Mouse (Mus musculus): ENCODE data around the gene Mitf. TPM values are rescaled to one million over a fixed set of nuclear protein-coding genes. Genes with fewer than 3 reads are reported as not detected.

The Mitf gene
- polyA plus RNA-seq, 1 experiment from 2014 or later = 1.6 TPM

GRCm38 (mm10) chr6:97866575-97866974 is 59.7 kb downstream of the Mitf start:
- no peaks in the 10 kb centered on the region for H3K36me3 ChIP-seq (ENCODE audit: control insufficient read depth, insufficient read depth, low read length)
- no peaks in the 10 kb centered on the region for H3K4me1 ChIP-seq (ENCODE audit: control insufficient read depth, insufficient read depth, low read depth, low read length)
- H3K27ac ChIP-seq (ENCODE audit: low read depth, low read length) = no peak overlapping the region
- no peak for ATAC-seq
- H3K27me3 ChIP-seq (replicated peaks; ENCODE audit: control insufficient read depth, insufficient read depth, low read length) = no peaks in the 10 kb centered on the region
- no peaks in the 10 kb centered on the region for H3K9me3 ChIP-seq (ENCODE audit: control insufficient read depth, low read length)
- no peak overlapping the region for H3K9ac ChIP-seq (ENCODE audit: low read depth, low read length)
- no peak overlapping the region for H3K4me3 ChIP-seq (ENCODE audit: low read length)
- WGBS = 90% methylated on average over 7 of the region's 7 CpGs
- H3K4me2 ChIP-seq (ENCODE audit: low read length) = no peak overlapping the region

GRCm38 (mm10) chr6:97868005-97868404 is 61.2 kb downstream of the Mitf start:
- no peak overlapping the region for H3K9ac ChIP-seq (ENCODE audit: low read depth, low read length)
- no peaks in the 10 kb centered on the region for H3K27me3 ChIP-seq (replicated peaks; ENCODE audit: control insufficient read depth, insufficient read depth, low read length)
- no peak overlapping the region for H3K27ac ChIP-seq (ENCODE audit: low read depth, low read length)
- no peaks in the 10 kb centered on the region for H3K4me1 ChIP-seq (ENCODE audit: control insufficient read depth, insufficient read depth, low read depth, low read length)
- no peak overlapping the region for H3K4me2 ChIP-seq (ENCODE audit: low read length)
- 69% methylated on average over 1 of the region's 1 CpGs for WGBS
- ATAC-seq = no peak
- no peak overlapping the region for H3K4me3 ChIP-seq (ENCODE audit: low read length)
- no peaks in the 10 kb centered on the region for H3K36me3 ChIP-seq (ENCODE audit: control insufficient read depth, insufficient read depth, low read length)
- H3K9me3 ChIP-seq (ENCODE audit: control insufficient read depth, low read length) = no peaks in the 10 kb centered on the region

- H3K4me2 ChIP-seq (ENCODE audit: low read length) = no peak overlapping the region
- no peak overlapping the region for H3K9ac ChIP-seq (ENCODE audit: low read depth, low read length)
- 78% methylated on average over 4 of the region's 4 CpGs for WGBS
- no peaks in the 10 kb centered on the region for H3K9me3 ChIP-seq (ENCODE audit: control insufficient read depth, low read length)
- no peaks in the 10 kb centered on the region for H3K4me1 ChIP-seq (ENCODE audit: control insufficient read depth, insufficient read depth, low read depth, low read length)
- H3K27me3 ChIP-seq (replicated peaks; ENCODE audit: control insufficient read depth, insufficient read depth, low read length) = no peaks in the 10 kb centered on the region
- no peak overlapping the region for H3K4me3 ChIP-seq (ENCODE audit: low read length)
- no peaks in the 10 kb centered on the region for H3K36me3 ChIP-seq (ENCODE audit: control insufficient read depth, insufficient read depth, low read length)
- no peak overlapping the region for H3K27ac ChIP-seq (ENCODE audit: low read depth, low read length)
- no peak for ATAC-seq
Observed at GRCm38 (mm10) chr6:97869953-97870352, 63.1 kb downstream of the Mitf start.

- Histone ChIP-seq H3K36me3 (ENCODE audit: control insufficient read depth, insufficient read depth, low read length) (no peaks in the 10 kb centered on the region), H3K4me1 (ENCODE audit: control insufficient read depth, insufficient read depth, low read depth, low read length) (no peaks in the 10 kb centered on the region), H3K9ac (ENCODE audit: low read depth, low read length) (no peak overlapping the region), H3K4me2 (ENCODE audit: low read length) (no peak overlapping the region), H3K27ac (ENCODE audit: low read depth, low read length) (no peak overlapping the region), H3K9me3 (ENCODE audit: control insufficient read depth, low read length) (no peaks in the 10 kb centered on the region), H3K27me3 (replicated peaks; ENCODE audit: control insufficient read depth, insufficient read depth, low read length) (no peaks in the 10 kb centered on the region), H3K4me3 (ENCODE audit: low read length) (no peak overlapping the region)
- ATAC-seq = no peak
- 82% methylated on average over 4 of the region's 4 CpGs for WGBS
Observed at GRCm38 (mm10) chr6:97871296-97872030, 64.6 kb downstream of the Mitf start.

- no peak overlapping the region for H3K4me2 ChIP-seq (ENCODE audit: low read length)
- H3K27ac ChIP-seq (ENCODE audit: low read depth, low read length) = no peak overlapping the region
- no peak for ATAC-seq
- no peaks in the 10 kb centered on the region for H3K27me3 ChIP-seq (replicated peaks; ENCODE audit: control insufficient read depth, insufficient read depth, low read length)
- H3K4me1 ChIP-seq (ENCODE audit: control insufficient read depth, insufficient read depth, low read depth, low read length) = no peaks in the 10 kb centered on the region
- 84% methylated on average over 2 of the region's 2 CpGs for WGBS
- no peaks in the 10 kb centered on the region for H3K9me3 ChIP-seq (ENCODE audit: control insufficient read depth, low read length)
- H3K4me3 ChIP-seq (ENCODE audit: low read length) = no peak overlapping the region
- no peaks in the 10 kb centered on the region for H3K36me3 ChIP-seq (ENCODE audit: control insufficient read depth, insufficient read depth, low read length)
- no peak overlapping the region for H3K9ac ChIP-seq (ENCODE audit: low read depth, low read length)
Observed at GRCm38 (mm10) chr6:97873102-97873501, 66.2 kb downstream of the Mitf start.

- H3K4me2 ChIP-seq (ENCODE audit: low read length) = no peak overlapping the region
- no peak for ATAC-seq
Observed at GRCm38 (mm10) chr6:97876990-97877389, 70.1 kb downstream of the Mitf start.

GRCm38 (mm10) chr6:97877492-97877891 is 70.6 kb downstream of the Mitf start:
- Histone ChIP-seq H3K9me3 (ENCODE audit: control insufficient read depth, low read length) (no peaks in the 10 kb centered on the region), H3K36me3 (ENCODE audit: control insufficient read depth, insufficient read depth, low read length) (no peaks in the 10 kb centered on the region), H3K9ac (ENCODE audit: low read depth, low read length) (no peak overlapping the region), H3K27ac (ENCODE audit: low read depth, low read length) (no peak overlapping the region), H3K4me2 (ENCODE audit: low read length) (no peak overlapping the region), H3K4me1 (ENCODE audit: control insufficient read depth, insufficient read depth, low read depth, low read length) (no peaks in the 10 kb centered on the region; the same call in 1 of the 2 replicates), H3K27me3 (replicated peaks; ENCODE audit: control insufficient read depth, insufficient read depth, low read length) (no peaks in the 10 kb centered on the region), H3K4me3 (ENCODE audit: low read length) (no peak overlapping the region)
- 40% methylated on average over 6 of the region's 6 CpGs for WGBS
- no peak for ATAC-seq

More at GRCm38 (mm10) chr6:97876990-97877389, 70.1 kb downstream of the Mitf start:
- Histone ChIP-seq H3K4me1 (ENCODE audit: control insufficient read depth, insufficient read depth, low read depth, low read length) (no peaks in the 10 kb centered on the region; the same call in 1 of the 2 replicates), H3K9ac (ENCODE audit: low read depth, low read length) (no peak overlapping the region), H3K4me3 (ENCODE audit: low read length) (no peak overlapping the region), H3K27ac (ENCODE audit: low read depth, low read length) (no peak overlapping the region), H3K27me3 (replicated peaks; ENCODE audit: control insufficient read depth, insufficient read depth, low read length) (no peaks in the 10 kb centered on the region), H3K9me3 (ENCODE audit: control insufficient read depth, low read length) (no peaks in the 10 kb centered on the region), H3K36me3 (ENCODE audit: control insufficient read depth, insufficient read depth, low read length) (no peaks in the 10 kb centered on the region)
- WGBS = 65% methylated on average over 2 of the region's 2 CpGs

GRCm38 (mm10) chr6:97880363-97880762 is 73.5 kb downstream of the Mitf start:
- no peaks in the 10 kb centered on the region for H3K36me3 ChIP-seq (ENCODE audit: control insufficient read depth, insufficient read depth, low read length)
- no peak for ATAC-seq
- no peaks in the 10 kb centered on the region; the same call in 1 of the 2 replicates for H3K4me1 ChIP-seq (ENCODE audit: control insufficient read depth, insufficient read depth, low read depth, low read length)

GRCm38 (mm10) chr6:97881935-97882334 is 75.1 kb downstream of the Mitf start:
- H3K27me3 ChIP-seq (replicated peaks; ENCODE audit: control insufficient read depth, insufficient read depth, low read length) = no peaks in the 10 kb centered on the region
- 66% methylated on average over 3 of the region's 3 CpGs for WGBS
- no peak overlapping the region for H3K9ac ChIP-seq (ENCODE audit: low read depth, low read length)
- H3K4me3 ChIP-seq (ENCODE audit: low read length) = no peak overlapping the region
- H3K36me3 ChIP-seq (ENCODE audit: control insufficient read depth, insufficient read depth, low read length) = no peaks in the 10 kb centered on the region
- ATAC-seq = no peak
- H3K27ac ChIP-seq (ENCODE audit: low read depth, low read length) = no peak overlapping the region
- H3K4me2 ChIP-seq (ENCODE audit: low read length) = no peak overlapping the region
- no peaks in the 10 kb centered on the region; the same call in 1 of the 2 replicates for H3K4me1 ChIP-seq (ENCODE audit: control insufficient read depth, insufficient read depth, low read depth, low read length)
- no peaks in the 10 kb centered on the region for H3K9me3 ChIP-seq (ENCODE audit: control insufficient read depth, low read length)

More at GRCm38 (mm10) chr6:97880363-97880762, 73.5 kb downstream of the Mitf start:
- Histone ChIP-seq H3K4me2 (ENCODE audit: low read length) (no peak overlapping the region), H3K4me3 (ENCODE audit: low read length) (no peak overlapping the region), H3K27ac (ENCODE audit: low read depth, low read length) (no peak overlapping the region), H3K9ac (ENCODE audit: low read depth, low read length) (no peak overlapping the region), H3K27me3 (replicated peaks; ENCODE audit: control insufficient read depth, insufficient read depth, low read length) (no peaks in the 10 kb centered on the region), H3K9me3 (ENCODE audit: control insufficient read depth, low read length) (no peaks in the 10 kb centered on the region)
- WGBS = 95% methylated on average over 5 of the region's 5 CpGs

Measured in hindbrain, embryonic 16.5 days (tissue).